Mouse (Mus musculus) limb, embryonic 11.5 days (tissue): ENCODE measurements around the gene Tbc1d10c. TPM values are rescaled to one million over a fixed set of nuclear protein-coding genes. Genes with fewer than 3 reads are reported as not detected.

Experiments used
- microRNA-seq: library from miRNA; unstranded; fragments of <30 nt; microRNA quantifications from one replicate; pipeline ENCODE4, GENCODE M21; 2016
- polyA plus RNA-seq: library from polyadenylated mRNA; unstranded; fragments of >200 nt; fragmentation: Nextera tagmentation; extraction: Ambion mirVana; gene quantifications from 2 replicates; pipeline ENCODE4 v1.2.1, GENCODE M21; 2014

Gene Tbc1d10c
- polyA plus RNA-seq, 1 experiment from 2014 or later: 0.89 TPM

Small RNA genes within 50 kb of the gene (microRNA-seq; reads per million reads assigned to microRNA genes)
- gene Gm26115: not detected

Other genes starting within 250 kb of the Tbc1d10c start
- gene Aldh3b3, start 232.6 kb downstream of the Tbc1d10c start, polyA plus RNA-seq: not detected in 2 replicates
- 2.6 TPM in 2 replicates for gene Aldh3b2, start 219.0 kb downstream of the Tbc1d10c start, polyA plus RNA-seq
- 3.3 and 4.3 TPM in 2 replicates for gene Acy3, start 204.7 kb downstream of the Tbc1d10c start, polyA plus RNA-seq
- 0.08 TPM in 1 of 2 replicates, not detected in the other for gene Tbx10, start 198.5 kb downstream of the Tbc1d10c start, polyA plus RNA-seq
- gene Nudt8, start 190.7 kb downstream of the Tbc1d10c start, polyA plus RNA-seq: 29.7 and 32.6 TPM in 2 replicates
- 2.5 TPM in 2 replicates for gene Gm49405, start 190.7 kb downstream of the Tbc1d10c start, polyA plus RNA-seq
- gene Doc2g, start 188.0 kb downstream of the Tbc1d10c start, polyA plus RNA-seq: 4.1 TPM in 2 replicates
- gene Ndufv1, start 178.5 kb downstream of the Tbc1d10c start, polyA plus RNA-seq: 198 and 208 TPM in 2 replicates
- gene Gstp1, start 153.3 kb downstream of the Tbc1d10c start, polyA plus RNA-seq: 437 and 462 TPM in 2 replicates
- gene Gstp2, start 145.3 kb downstream of the Tbc1d10c start, polyA plus RNA-seq: 1.1 TPM in 2 replicates
- gene Gstp3, start 131.7 kb downstream of the Tbc1d10c start, polyA plus RNA-seq: 0.23 TPM in 1 of 2 replicates, not detected in the other
- not detected in 2 replicates for gene Cabp2, start 109.7 kb downstream of the Tbc1d10c start, polyA plus RNA-seq
- gene Cdk2ap2, start 94.1 kb downstream of the Tbc1d10c start, polyA plus RNA-seq: 77.5 and 81.6 TPM in 2 replicates
- 4.8 and 5.8 TPM in 2 replicates for gene Pitpnm1, start 91.3 kb downstream of the Tbc1d10c start, polyA plus RNA-seq
- 91.2 and 93.7 TPM in 2 replicates for gene Aip, start 65.4 kb downstream of the Tbc1d10c start, polyA plus RNA-seq
- not detected in 2 replicates for gene Gpr152, start 51.5 kb downstream of the Tbc1d10c start, polyA plus RNA-seq
- gene Cabp4, start 47.3 kb downstream of the Tbc1d10c start, polyA plus RNA-seq: not detected in 2 replicates
- 116 and 124 TPM in 2 replicates for gene Coro1b, start 42.7 kb downstream of the Tbc1d10c start, polyA plus RNA-seq
- gene Ptprcap, start 37.7 kb downstream of the Tbc1d10c start, polyA plus RNA-seq: 1.1 and 1.5 TPM in 2 replicates
- 44.7 and 48.9 TPM in 2 replicates for gene Rps6kb2, start 27.9 kb downstream of the Tbc1d10c start, polyA plus RNA-seq
- 2.1 TPM in 2 replicates for gene Carns1, start 15.8 kb downstream of the Tbc1d10c start, polyA plus RNA-seq
- 952 and 995 TPM in 2 replicates for gene Ppp1ca, start 781 bp upstream of the Tbc1d10c start, polyA plus RNA-seq
- 52.5 and 54.9 TPM in 2 replicates for gene Rad9a, start 10.4 kb upstream of the Tbc1d10c start, polyA plus RNA-seq
- gene Clcf1, start 23.0 kb upstream of the Tbc1d10c start, polyA plus RNA-seq: 5.0 and 7.4 TPM in 2 replicates
- gene AC109138.7, start 23.1 kb upstream of the Tbc1d10c start, polyA plus RNA-seq: not detected in 2 replicates
- 11.5 and 12.6 TPM in 2 replicates for gene Pold4, start 40.6 kb upstream of the Tbc1d10c start, polyA plus RNA-seq
- 4.2 and 4.4 TPM in 2 replicates for gene Ssh3, start 77.9 kb upstream of the Tbc1d10c start, polyA plus RNA-seq
- 5.6 and 7.5 TPM in 2 replicates for gene Ankrd13d, start 91.9 kb upstream of the Tbc1d10c start, polyA plus RNA-seq
- gene Grk2, start 114.9 kb upstream of the Tbc1d10c start, polyA plus RNA-seq: 15.4 and 16.6 TPM in 2 replicates
- gene Kdm2a, start 207.0 kb upstream of the Tbc1d10c start, polyA plus RNA-seq: 61.0 and 69.3 TPM in 2 replicates
- 37.3 and 39.0 TPM in 2 replicates for gene Rhod, start 248.1 kb upstream of the Tbc1d10c start, polyA plus RNA-seq